Mouse (Mus musculus) small intestine, adult 2 months (tissue): ENCODE measurements at regions not wholly inside any gene's neighbourhood (a gene's known extent, or its start where the extent isn't known, plus 50 kb on each side); places are given as distances from the start of the nearest gene placed in this dataset.

Experiments
- H3K27ac ChIP-seq: fragments of 200-500 bp; 2 replicates; pipeline ENCODE4 v1.5.1; 2012; ENCODE audit warnings: low read depth, low read length, control low read depth, inconsistent platforms; ENCODE audit not compliant: insufficient read depth
- H3K27me3 ChIP-seq: fragments of 200-500 bp; 2 replicates; pipeline ENCODE4 v1.6.1; 2012; ENCODE audit warnings: mild to moderate bottlenecking, moderate library complexity, low read length, inconsistent platforms; ENCODE audit not compliant: control insufficient read depth, insufficient read depth
- H3K36me3 ChIP-seq: fragments of 200-500 bp; 2 replicates; pipeline ENCODE4 v1.6.1; 2012; ENCODE audit warnings: mild to moderate bottlenecking, low read length, control low read depth, inconsistent platforms; ENCODE audit not compliant: control insufficient read depth, insufficient read depth
- H3K4me1 ChIP-seq: fragments of 200-500 bp; 2 replicates; pipeline ENCODE4 v1.6.1; 2012; ENCODE audit warnings: low read length, inconsistent platforms, mixed read lengths; ENCODE audit not compliant: control insufficient read depth, insufficient read depth, insufficient read length
- H3K4me3 ChIP-seq: fragments of 200-500 bp; 2 replicates; pipeline ENCODE4 v1.5.1; 2012; ENCODE audit warnings: low read depth, mild to moderate bottlenecking, control low read depth, inconsistent platforms, low read length, moderate library complexity
- CTCF ChIP-seq: fragments of 200-500 bp; IDR thresholded peaks from 2 replicates; pipeline ENCODE4 v1.5.1; 2012; ENCODE audit warnings: low read depth, mild to moderate bottlenecking, control low read depth, inconsistent platforms, low read length, moderate library complexity, mixed read lengths; ENCODE audit not compliant: insufficient replicate concordance, insufficient read length; ENCODE audit errors: extremely low read depth
- POLR2A ChIP-seq: fragments of 200-500 bp; IDR thresholded peaks from 2 replicates; pipeline ENCODE4 v1.6.1; 2012; ENCODE audit warnings: low read depth, mild to moderate bottlenecking, control low read depth, inconsistent platforms, low read length, moderate library complexity
- WGBS: fragments of 180-500 bp; shearing (Covaris S2); methylation state at CpG from one replicate; pipeline ENCODE4 v1.1.7; 2018; 5-methylcytosine and 5-hydroxymethylcytosine counted together

DNA sequence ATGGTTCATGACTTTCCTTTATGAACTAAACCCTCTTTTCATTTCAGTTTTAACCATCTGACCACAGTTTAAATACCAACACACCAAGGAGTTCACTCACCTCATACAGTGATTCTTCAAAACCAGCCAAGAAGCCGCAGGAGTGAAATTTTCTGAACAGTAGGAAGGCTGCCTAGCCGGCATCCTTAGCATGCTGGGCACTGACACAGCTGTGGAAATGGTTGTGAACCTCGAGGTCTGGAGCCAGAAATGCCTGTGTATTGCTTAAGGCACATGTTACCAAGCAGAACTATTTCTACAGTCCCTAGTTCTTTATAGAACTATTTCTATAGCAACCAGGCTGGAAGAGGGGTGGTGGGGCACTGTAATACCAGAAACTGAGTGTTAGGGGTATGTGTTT, 102.1 kb upstream of the Meis1 start:
- H3K27ac ChIP-seq = no peak overlapping the region
- H3K36me3 ChIP-seq = no peaks in the 10 kb centered on the region
- H3K4me3 ChIP-seq = no peak overlapping the region
- WGBS = 61% methylated on average over 3 of the region's 3 CpGs
- no peaks in the 10 kb centered on the region for H3K4me1 ChIP-seq
- H3K27me3 ChIP-seq = no peaks in the 10 kb centered on the region
- TF ChIP-seq CTCF (no peak), POLR2A (no peak)

DNA sequence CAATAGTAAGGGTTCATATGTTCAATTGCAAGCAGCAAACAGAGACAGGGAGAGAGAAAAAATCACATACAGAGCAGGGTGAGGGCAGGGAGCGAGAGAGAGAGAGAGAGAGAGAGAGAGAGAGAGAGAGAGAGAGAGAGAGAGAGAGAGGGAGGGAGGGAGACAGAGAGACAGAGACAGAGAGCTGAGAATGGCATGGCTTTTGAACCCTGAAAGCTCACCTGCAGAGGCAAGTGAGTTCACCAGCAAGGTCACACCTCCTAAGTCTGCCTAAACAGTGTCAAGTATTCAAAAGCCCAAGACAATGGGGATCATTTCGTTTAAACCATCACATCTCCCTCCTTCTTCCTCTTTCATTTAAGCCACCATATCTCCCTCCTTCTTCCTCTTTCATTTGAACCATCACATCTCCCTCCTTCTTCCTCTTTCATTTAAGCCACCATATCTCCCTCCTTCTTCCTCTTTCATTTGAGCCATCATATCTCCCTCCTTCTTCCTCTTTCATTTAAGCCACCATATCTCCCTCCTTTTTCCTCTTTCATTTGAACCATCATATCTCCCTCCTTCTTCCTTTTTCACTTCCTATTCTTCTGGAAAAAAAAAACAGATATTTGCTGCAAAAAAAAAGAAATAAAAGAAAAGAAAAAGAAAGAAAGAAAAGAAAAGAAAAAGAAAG, 116.7 kb upstream of the Meis1 start:
- TF ChIP-seq CTCF (no peak), POLR2A (no peak)
- Histone ChIP-seq H3K36me3 (no peaks in the 10 kb centered on the region), H3K27ac (no peak overlapping the region), H3K4me1 (no peaks in the 10 kb centered on the region), H3K4me3 (no peak overlapping the region), H3K27me3 (no peaks in the 10 kb centered on the region)
- WGBS = 48% methylated on average over 2 of the region's 2 CpGs

DNA sequence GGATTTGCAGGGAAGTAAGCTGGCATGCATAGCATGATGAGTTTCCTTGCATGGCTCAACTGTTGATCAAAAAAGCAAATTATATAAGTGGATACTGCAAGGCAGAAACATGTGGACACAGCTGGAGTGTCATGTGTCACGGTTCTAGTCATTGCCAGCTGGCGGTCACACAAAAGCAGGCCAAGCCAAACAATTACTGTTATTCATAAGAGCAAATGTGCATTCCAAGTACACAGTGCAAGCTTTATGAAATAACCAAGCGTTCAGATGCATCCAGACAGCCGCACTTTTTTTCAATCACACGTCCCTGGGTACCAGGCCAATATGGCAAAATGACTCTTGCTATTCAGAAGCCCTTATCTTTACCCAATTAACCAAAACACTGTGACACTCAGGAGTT, 119.6 kb upstream of the Meis1 start:
- WGBS = 82% methylated on average over 5 of the region's 5 CpGs
- no peak overlapping the region for H3K27ac ChIP-seq
- no peaks in the 10 kb centered on the region for H3K36me3 ChIP-seq
- H3K4me1 ChIP-seq = no peaks in the 10 kb centered on the region
- H3K4me3 ChIP-seq = no peak overlapping the region
- no peak for TF ChIP-seq POLR2A
- no peak for TF ChIP-seq CTCF
- H3K27me3 ChIP-seq = no peaks in the 10 kb centered on the region

DNA sequence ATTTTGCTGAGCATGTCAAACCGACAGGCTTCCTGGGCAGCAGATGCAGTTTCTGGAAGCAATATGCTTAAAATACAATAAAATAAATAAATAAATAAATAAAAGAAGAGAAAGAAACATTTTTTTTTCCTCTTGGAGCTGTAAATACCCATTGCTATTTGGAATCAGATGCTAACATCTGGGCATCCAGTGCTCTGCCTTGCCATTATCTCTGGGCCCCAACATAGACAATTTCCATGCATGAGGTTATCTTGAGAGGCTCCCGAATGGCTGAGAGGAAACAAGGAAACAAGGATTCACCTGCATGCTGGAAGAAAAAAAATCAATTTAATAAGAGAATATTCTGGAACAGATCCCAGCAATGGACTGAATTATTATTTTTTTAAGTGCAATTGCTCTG, 120.0 kb upstream of the Meis1 start:
- no peak overlapping the region for H3K27ac ChIP-seq
- H3K4me3 ChIP-seq = no peak overlapping the region
- TF ChIP-seq POLR2A (no peak), CTCF (no peak)
- WGBS = 74% methylated on average over 2 of the region's 2 CpGs
- no peaks in the 10 kb centered on the region for H3K4me1 ChIP-seq
- H3K36me3 ChIP-seq = no peaks in the 10 kb centered on the region
- no peaks in the 10 kb centered on the region for H3K27me3 ChIP-seq

DNA sequence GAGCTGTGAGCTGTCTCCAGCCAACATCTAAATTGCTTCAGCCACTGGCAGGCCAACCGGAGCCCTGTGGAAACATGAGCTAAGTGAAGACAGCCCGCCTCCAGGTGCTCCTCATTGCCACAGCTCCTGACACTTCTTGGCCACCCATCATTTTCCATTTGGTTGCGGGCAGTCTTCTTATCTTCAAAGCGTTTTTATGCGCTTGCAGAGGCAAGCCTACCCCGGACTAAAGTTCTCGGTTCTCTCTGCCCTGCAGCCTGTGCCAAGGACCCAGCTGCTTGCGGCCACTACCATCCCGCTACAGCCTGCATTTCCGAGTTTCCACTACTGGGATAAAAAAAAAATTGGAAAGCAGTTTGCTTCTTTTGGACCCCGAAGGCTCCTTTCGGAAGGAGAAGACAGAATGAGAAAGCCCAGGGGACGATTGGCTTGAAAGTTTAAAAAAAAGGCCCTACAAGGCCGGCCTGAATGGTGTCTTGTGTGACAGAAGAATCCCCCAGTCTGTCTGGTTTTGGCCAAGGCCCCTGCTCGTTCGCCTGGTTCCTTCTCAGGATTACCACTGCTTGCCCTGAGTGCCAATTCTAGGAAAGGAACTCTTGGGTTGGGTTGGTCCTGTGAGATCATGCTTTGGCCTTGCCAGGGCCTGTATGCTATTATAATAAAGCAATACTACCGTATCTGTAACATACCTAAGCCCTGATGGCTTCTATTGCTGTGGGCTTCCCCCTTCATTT, 124.6 kb upstream of the Meis1 start:
- WGBS = 79% methylated on average over 17 of the region's 17 CpGs
- no peaks in the 10 kb centered on the region for H3K36me3 ChIP-seq
- TF ChIP-seq POLR2A (no peak), CTCF (no peak)
- H3K4me3 ChIP-seq = no peak overlapping the region
- no peaks in the 10 kb centered on the region for H3K4me1 ChIP-seq
- no peaks in the 10 kb centered on the region for H3K27me3 ChIP-seq
- H3K27ac ChIP-seq = no peak overlapping the region

DNA sequence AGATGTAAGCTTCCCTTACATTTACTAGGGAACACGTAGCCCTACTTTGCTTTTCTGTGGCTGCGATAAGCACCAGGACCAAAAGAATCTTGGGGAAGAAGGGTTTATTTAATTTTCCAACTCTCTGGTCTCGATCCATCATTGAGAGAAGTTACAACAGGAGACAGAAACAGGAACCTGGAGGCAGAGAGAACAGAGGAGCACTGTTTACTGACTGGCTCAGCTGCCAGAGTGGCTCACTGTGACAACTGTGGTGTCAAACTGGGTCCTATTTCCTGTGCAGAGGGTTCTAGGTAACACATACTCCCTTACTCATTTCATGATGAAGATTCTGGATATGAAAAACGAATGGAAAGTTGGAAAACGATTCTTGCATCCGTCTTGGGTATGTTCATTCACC, 125.7 kb upstream of the Meis1 start:
- Histone ChIP-seq H3K4me1 (no peaks in the 10 kb centered on the region), H3K36me3 (no peaks in the 10 kb centered on the region), H3K27me3 (no peaks in the 10 kb centered on the region), H3K27ac (no peak overlapping the region), H3K4me3 (no peak overlapping the region)
- TF ChIP-seq CTCF = no peak
- TF ChIP-seq POLR2A = no peak
- WGBS = 84% methylated on average over 6 of the region's 6 CpGs

DNA sequence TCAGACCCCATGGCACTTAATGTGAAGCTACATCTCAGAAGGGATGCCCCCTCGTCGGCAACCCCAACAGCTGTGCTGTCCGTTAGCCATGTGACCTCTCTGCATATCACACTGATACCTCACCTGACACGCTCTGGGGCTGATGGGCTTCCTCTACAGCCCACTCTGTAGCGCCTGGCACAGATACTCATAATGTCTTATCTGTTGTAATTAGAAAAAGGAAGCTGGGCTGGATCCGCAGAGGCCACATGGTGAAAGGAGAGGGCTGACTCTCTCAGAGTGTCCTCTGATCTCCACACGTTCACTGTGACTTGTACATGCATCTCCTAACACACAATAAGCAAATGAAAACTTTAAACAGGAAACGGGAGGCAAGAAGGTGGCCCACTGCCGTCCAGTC, 126.5 kb upstream of the Meis1 start:
- no peaks in the 10 kb centered on the region for H3K27me3 ChIP-seq
- TF ChIP-seq CTCF (no peak), POLR2A (no peak)
- H3K4me1 ChIP-seq = no peaks in the 10 kb centered on the region
- 74% methylated on average over 9 of the region's 9 CpGs for WGBS
- H3K27ac ChIP-seq = no peak overlapping the region
- no peaks in the 10 kb centered on the region for H3K36me3 ChIP-seq
- H3K4me3 ChIP-seq = no peak overlapping the region
